Mouse (Mus musculus) thymus, postnatal 10 days (tissue): ENCODE data around the gene Slc25a51.
A peak's percentile ranks its signal among the peaks of the same experiment; 100 is the strongest.

ENCODE experiments used
- DNase-seq, 2 experiments: peaks; one replicate each; pipeline ENCODE4 v3.0.0; 2021; ENCODE audit warnings: low spot score in 2 of 2

Slc25a51 gene

DNA sequence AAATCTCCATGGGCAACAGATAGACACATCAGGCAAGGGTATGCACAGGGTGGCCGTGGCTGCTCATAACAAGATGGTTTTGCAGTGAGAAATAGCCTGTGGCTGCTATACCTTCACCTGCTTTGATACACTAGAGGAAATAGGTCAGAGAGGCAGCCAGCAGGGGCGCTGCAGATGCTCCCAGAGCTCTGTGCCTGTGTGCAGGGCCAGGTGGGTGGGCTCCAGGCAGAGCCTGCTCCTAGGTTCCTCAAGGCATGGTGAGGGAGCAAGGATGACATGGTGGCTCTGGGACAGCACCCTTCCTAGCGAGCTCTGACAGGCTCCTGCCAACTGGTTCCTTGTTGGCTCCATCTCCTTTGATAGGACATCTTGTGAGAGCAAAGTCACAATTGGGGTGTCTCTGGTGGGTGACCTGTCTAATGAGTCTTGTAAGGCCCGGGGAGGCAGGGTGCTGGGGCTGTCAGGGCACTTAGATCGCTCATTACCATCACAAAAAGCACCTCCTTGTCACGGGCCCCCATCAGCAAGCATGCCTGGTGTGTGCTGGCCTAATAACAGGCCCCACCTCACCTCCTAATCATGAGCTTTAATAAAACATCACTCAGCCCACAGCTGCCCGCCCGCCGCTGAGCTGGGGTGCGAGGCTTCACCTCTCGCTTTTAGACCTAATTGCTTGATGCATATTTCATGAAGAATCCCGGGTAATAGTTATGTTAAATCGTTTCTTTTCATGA lies 18.3 kb upstream of the Slc25a51 start:
- peak in 1 of 2 experiments; percentile 47 for DNase-seq

GRCm38 (mm10) chr4:45423406-45423805 lies 14.8 kb upstream of the Slc25a51 start:
- DNase-seq: no peak

DNA sequence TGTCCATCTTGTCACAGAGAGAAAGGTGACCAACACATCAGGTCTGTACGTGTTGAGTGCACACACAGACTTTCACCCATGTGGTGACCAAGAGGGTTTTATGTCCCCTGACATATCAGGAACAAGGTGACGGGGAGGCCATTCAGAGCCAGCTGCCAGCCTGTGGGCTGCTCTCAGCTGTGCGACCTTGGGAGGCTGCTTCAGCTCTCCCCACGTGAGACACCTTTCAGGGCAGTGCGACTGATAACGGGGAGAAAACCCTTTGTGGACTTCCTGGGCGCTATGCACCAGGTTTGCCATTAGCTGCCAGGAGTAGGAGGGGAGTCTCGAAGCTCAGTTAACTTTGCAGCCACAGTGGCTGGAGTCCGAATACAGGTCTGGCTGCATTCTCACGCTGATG lies 14.1 kb upstream of the Slc25a51 start:
- DNase-seq: no peak

DNA sequence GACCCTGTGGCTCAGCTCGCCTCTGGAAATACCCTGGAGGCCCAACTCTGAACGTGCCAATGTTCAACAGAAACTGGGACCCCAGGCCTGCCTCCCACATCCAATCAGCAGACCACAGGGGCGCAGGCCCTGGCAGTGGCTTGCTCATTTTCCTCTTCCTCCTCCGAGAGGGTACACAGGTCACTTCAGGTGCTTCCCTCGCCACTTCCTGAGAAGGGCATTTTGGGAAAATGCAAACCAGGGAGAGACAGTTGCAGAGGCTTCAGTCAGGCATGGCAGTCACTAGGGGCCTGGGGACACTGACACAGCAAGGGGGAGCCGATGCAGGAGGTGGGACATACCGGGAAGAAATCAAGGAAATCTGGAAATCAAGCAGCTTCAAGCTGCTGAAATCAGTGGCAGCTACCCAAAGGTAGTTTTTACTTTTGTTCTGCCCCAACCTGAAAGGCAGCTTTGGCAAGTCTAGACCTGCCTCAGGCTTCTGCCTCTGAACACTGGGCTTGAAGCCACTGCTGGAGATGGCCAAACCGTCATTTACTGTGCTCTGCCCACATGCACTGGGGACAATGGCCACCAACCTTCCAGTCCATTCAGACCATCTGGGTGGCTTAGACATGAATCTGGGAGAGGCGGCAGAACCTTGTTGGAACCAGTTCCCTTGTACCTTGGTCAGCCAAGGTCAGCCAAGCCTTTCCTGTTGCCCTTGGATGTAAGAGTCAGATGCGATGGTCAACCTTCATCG lies 13.1 kb upstream of the Slc25a51 start:
- DNase-seq: no peak

DNA sequence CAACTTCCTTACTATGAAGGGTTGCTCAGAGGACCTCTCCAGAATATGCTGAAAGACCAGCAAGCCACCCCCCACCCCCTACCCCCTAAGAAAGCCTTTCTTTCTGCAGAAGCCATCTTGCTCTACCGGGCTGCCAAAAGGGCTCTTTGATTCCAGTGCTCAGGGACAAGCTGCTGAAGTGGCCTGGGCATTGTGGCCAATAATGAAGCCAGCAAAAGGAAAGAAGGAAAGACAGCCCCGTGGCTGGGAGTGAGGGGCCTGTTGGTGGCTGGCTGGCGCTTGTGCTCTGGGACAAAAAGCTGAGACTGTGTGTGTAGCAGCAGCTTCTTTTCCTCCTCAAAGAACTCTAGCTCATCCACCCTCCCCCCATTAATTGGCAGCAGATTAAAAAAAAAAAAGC lies 12.2 kb upstream of the Slc25a51 start:
- DNase-seq: no peak

DNA sequence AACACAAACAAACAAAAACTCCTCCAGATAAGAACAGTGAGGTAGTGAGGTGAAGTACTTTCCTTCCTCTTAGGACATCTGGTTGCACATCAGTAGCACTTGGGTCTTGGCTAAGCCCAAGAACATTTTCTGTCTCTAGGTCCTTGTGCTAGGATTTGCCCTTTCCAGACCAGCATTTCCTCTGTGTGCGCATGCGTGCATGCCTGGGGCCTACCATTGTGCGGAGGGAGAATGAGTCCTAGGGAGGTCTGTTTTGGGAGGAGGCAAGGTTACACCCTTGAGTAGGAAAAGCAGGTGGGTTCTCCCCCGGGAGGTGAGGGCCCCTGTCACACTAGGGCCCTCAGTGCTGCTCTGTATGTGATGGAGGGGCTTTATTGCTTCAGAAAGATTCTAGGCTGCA lies 10.5 kb upstream of the Slc25a51 start:
- DNase-seq: no peak

- DNase-seq: peak; percentile 46 to 67
Measured at GRCm38 (mm10) chr4:45418229-45418950, 9.8 kb upstream of the Slc25a51 start.

DNA sequence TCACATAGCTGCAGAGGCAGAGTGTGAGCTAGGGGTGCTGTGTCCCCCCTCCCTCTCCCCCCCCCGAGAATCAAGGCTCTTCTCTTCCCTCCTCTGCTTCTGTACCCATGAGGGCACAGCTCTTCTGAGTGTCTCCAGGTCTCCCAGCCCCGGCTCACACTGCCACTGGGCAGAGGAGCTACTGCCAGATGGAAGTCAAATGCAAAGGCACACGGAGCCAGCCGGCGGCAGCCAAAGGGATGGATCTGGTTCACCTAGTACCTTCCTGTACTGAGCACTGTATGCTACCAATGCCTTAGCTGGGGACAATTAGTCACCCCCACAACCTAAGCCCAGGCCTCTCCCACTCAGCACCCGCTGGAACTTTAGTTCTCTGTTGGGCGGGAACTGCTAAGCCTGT lies 7.7 kb upstream of the Slc25a51 start:
- no peak for DNase-seq

DNA sequence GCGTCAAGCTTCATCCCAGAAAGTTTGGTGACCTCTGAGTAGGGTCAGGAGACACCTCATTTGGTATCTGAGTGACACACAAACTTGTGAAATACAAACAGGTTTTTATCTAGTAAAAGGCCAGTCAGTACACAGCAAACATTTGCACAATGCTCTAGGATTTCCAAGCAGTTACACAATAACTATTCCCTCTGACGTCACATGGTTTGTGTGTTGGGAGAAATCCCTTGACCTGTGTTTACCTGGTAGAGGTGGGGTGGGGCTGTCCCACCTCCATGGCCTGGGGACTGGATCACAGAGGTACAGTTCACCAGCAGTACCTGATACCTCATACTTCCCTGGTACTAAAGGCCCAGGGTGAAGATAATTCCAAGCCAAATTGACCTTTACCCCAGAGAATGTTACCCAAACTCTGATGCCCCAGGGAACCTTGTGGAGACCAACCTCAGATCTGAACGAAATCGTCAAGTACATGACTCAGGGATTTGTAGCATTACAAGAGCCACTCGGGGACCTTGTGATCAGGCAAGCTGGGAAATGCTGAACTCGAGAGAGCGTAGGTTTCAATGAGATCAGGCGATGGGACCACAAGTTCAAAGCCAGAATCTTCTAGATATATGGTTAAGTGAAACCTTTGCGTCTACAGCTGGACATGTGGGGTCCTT lies 5.2 kb upstream of the Slc25a51 start:
- DNase-seq: no peak

GRCm38 (mm10) chr4:45412433-45413192 lies 4.0 kb upstream of the Slc25a51 start:
- DNase-seq: no peak

DNA sequence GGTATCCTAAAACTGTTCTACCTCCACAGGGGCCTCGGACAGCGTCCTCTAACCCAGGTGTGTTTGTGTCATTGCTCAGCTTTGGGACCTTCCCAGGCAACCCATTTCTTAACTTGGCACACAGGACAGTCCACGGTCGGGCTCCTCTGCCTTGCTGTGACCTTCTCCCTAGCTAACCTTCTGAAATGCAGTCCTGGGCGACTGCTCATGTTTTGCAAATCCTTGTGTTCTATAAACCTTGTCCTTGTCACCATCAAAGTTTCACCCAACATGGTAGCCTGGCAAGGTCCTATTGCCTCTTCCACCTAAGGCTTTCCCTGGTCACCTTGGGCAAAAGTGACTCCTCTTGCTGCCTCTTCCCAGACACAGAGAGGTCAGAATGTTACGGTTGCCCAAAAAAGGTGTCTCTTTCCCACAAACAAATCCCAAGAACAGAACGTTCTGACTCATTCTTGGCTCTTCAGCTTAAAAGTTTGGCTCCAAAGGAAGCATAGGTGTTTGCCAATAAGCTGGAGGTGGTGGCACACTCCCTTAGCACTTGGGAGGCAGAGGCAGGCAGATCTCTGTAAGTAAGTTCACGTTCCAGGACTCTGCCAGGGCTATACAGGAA lies 2.7 kb upstream of the Slc25a51 start:
- no peak for DNase-seq

DNA sequence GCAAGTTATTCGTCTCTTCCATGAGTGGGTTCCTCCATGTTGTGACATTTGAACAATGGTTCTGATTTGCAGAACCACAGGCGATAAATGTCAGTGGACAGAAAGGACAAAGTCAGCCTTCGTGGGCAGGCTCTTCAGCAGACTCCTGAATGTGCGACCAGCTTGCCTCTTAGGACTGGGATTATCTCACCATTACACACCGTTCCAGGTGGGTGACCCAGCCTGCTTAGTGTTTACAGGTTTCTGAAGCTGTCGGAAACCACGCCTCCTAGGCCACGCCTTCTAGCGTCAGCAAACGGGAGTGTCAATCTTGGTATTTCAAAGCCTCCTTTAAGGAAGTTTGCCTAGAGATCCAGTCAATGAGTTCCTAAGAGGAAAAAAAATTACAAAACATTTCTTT lies 704 bp upstream of the Slc25a51 start:
- DNase-seq: peak; percentile 68 to 73

- no peak for DNase-seq
Measured at GRCm38 (mm10) chr4:45407703-45408334, 747 bp downstream of the Slc25a51 start.

DNA sequence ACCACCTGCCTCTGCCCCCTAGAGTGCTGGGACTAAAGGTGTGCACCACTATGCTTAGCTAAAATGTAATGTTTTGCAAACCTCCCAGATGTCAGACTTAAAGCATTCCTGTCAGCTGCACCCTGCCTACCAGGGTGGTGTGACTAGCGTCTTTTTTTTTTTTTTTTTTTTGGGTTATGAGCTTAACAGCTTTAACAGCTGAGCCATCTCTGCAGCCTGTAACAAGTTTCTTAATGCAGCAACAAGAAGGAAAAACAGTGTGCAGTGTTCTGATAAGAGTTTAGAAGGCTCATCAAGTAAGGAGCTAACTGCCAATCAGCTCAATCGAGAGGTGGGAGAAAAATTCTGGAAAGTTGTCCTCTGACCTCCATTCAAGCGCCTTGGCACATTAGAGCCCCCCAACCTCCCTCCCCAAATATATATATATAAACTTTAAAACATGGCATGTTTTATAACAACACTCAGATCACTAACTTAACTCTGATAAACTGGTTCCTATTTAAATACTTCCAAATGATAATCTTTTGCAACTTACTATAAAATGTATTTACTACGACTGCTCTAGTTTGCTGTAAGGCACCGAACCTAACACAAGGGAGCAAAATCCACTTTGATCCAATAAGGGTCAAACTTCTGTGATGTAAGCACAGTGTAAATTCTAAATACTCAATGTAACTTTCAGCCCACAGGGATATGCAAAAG lies 1.4 kb downstream of the Slc25a51 start:
- DNase-seq: no peak

- DNase-seq: no peak
Measured at GRCm38 (mm10) chr4:45406397-45406796, 2.2 kb downstream of the Slc25a51 start.

GRCm38 (mm10) chr4:45405315-45405714 lies 3.3 kb downstream of the Slc25a51 start:
- DNase-seq: no peak

DNA sequence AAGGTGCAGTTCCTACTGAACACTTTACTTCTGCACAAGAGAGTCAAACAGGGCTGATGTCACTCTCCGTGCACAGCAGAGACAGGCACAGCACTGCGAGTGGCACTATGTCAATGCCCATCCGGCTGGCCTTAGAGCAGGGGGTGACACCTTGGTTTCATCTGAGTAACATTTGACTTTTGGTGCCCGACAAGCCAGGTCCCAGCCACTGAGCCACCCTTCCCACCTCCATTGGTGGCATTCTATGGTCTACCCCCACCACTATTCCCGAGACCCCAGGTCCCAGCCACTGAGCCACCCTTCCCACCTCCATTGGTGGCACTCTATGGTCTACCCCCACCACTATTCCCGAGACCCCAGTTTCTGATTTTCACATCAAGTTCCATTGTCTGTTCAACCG lies 4.5 kb downstream of the Slc25a51 start:
- DNase-seq: no peak

- DNase-seq: no peak
Measured at GRCm38 (mm10) chr4:45403499-45403878, 5.1 kb downstream of the Slc25a51 start.

- DNase-seq: no peak
Measured at GRCm38 (mm10) chr4:45402878-45403498, 5.6 kb downstream of the Slc25a51 start.
